Mouse (Mus musculus) midbrain, postnatal 0 days (tissue): ENCODE data around the gene Dusp1. TPM values are rescaled to one million over a fixed set of nuclear protein-coding genes. Genes with fewer than 3 reads are reported as not detected.

ENCODE experiments used
- ATAC-seq: fragments of 200-750 bp; cut with Nextera tagmentation; 2 replicates; pipeline ENCODE4 v1.8.0; 2017; ENCODE audit warnings: moderate number of reproducible peaks, mild to moderate bottlenecking, moderate TSS enrichment, moderate library complexity; ENCODE audit not compliant: low FRiP score
- DNase-seq: peaks from one replicate; pipeline ENCODE4 v3.0.0-alpha.2; 2015; ENCODE audit warnings: low spot score
- H3K27ac ChIP-seq: fragments of 300-500 bp; sonication (generic); 2 replicates; pipeline ENCODE4 v1.5.1; 2014; ENCODE audit warnings: low read depth, mild to moderate bottlenecking, low read length, mixed read lengths
- H3K27me3 ChIP-seq: fragments of 300-500 bp; sonication (generic); 2 replicates; pipeline ENCODE4 v1.6.1; 2014; ENCODE audit warnings: low read length, control low read depth, mixed read lengths; ENCODE audit not compliant: insufficient read depth
- H3K36me3 ChIP-seq: fragments of 300-500 bp; sonication (generic); 2 replicates; pipeline ENCODE4 v1.6.1; 2014; ENCODE audit warnings: low read length, control low read depth, mixed read lengths; ENCODE audit not compliant: insufficient read depth
- H3K4me1 ChIP-seq: fragments of 300-500 bp; sonication (generic); 2 replicates; pipeline ENCODE4 v1.6.1; 2014; ENCODE audit warnings: mild to moderate bottlenecking, control low read depth, antibody characterized with exemption, low read length, mixed read lengths; ENCODE audit not compliant: insufficient read depth
- H3K4me2 ChIP-seq: fragments of 300-500 bp; sonication (generic); 2 replicates; pipeline ENCODE4 v1.6.1; 2014; ENCODE audit warnings: low read depth, mild to moderate bottlenecking, low read length, mixed read lengths; ENCODE audit not compliant: poor library complexity, severe bottlenecking
- H3K4me3 ChIP-seq: fragments of 300-500 bp; sonication (generic); 2 replicates; pipeline ENCODE4 v1.5.1; 2014; ENCODE audit warnings: low read depth, mild to moderate bottlenecking, low read length, moderate library complexity
- H3K9ac ChIP-seq: fragments of 300-500 bp; sonication (generic); replicated peaks from 2 replicates; pipeline ENCODE4 v1.6.1; 2014; ENCODE audit warnings: mild to moderate bottlenecking, low read length, moderate library complexity, mixed read lengths; ENCODE audit not compliant: poor library complexity, severe bottlenecking
- H3K9me3 ChIP-seq: fragments of 300-500 bp; sonication (generic); 2 replicates; pipeline ENCODE4 v1.6.1; 2016; ENCODE audit warnings: low read length, control low read depth
- CTCF ChIP-seq: IDR thresholded peaks from 2 replicates; pipeline ENCODE4 v1.5.1; 2016; ENCODE audit warnings: antibody characterized with exemption, mild to moderate bottlenecking
- whole genome bisulfite sequencing: fragments of 180-500 bp; shearing (Covaris S2); extraction: QIAGEN DNeasy Blood & Tissue Kit; methylation state at CpG from one replicate; pipeline ENCODE4 v1.1.7; 2014; 5-methylcytosine and 5-hydroxymethylcytosine counted together
- polyA plus RNA-seq: library from polyadenylated mRNA; unstranded; fragments of >200 nt; fragmentation: Nextera tagmentation; extraction: Ambion mirVana; gene quantifications from 2 replicates; pipeline ENCODE4 v1.2.1, GENCODE M21; 2015
- total RNA-seq: library from RNA; depleted of rRNA; stranded (reverse); fragments of >200 nt; gene quantifications from 2 replicates; pipeline ENCODE4 v1.2.3, GENCODE M21; 2014; rRNA removed

Dusp1 gene
- total RNA-seq (42.0 and 46.8 TPM in 2 replicates), polyA plus RNA-seq (25.5 and 26.0 TPM in 2 replicates)

GRCm38 (mm10) chr17:26561651-26562181 lies at the start of gene Dusp1:
Gene Dusp1, minus strand, starts transcription at chr17:26562128.
- Histone ChIP-seq H3K4me1 (peaks cover 13% of the 10 kb centered on the region), H3K4me3 (peak within 1 kb of the TSS; percentile 65), H3K27me3 (no peaks in the 10 kb centered on the region), H3K27ac (peak within 1 kb of the TSS; percentile 74), H3K4me2 (peak within 1 kb of the TSS; percentile 84), H3K36me3 (peaks cover 15% of the 10 kb centered on the region), H3K9ac (peak within 1 kb of the TSS; percentile 86), H3K9me3 (no peaks in the 10 kb centered on the region)
- WGBS = under 1% methylated on average over 24 of the region's 25 CpGs
- TF ChIP-seq CTCF = no peak
- DNase-seq (no peak), ATAC-seq (peak; percentile 82)

GRCm38 (mm10) chr17:26611328-26611727 lies 49.4 kb upstream of the Dusp1 start:
- Histone ChIP-seq H3K27ac (no peak overlapping the region), H3K36me3 (peaks cover 41% of the 10 kb centered on the region), H3K9ac (no peak overlapping the region), H3K4me3 (no peak overlapping the region), H3K4me2 (no peak overlapping the region), H3K9me3 (no peaks in the 10 kb centered on the region), H3K4me1 (no peaks in the 10 kb centered on the region), H3K27me3 (no peaks in the 10 kb centered on the region)
- no peak for TF ChIP-seq CTCF
- no peak; the same call in 1 of the 2 replicates for ATAC-seq
- 83% methylated on average over 7 of the region's 7 CpGs for WGBS
- peak; percentile 56 for DNase-seq

- no peaks in the 10 kb centered on the region for H3K4me1 ChIP-seq
- no peak overlapping the region for H3K4me3 ChIP-seq
- WGBS = 84% methylated on average over 8 of the region's 8 CpGs
- H3K4me2 ChIP-seq = no peak overlapping the region
- TF ChIP-seq CTCF = no peak
- H3K9ac ChIP-seq = no peak overlapping the region
- H3K27me3 ChIP-seq = no peaks in the 10 kb centered on the region
- H3K36me3 ChIP-seq = peaks cover 32% of the 10 kb centered on the region
- H3K9me3 ChIP-seq = no peaks in the 10 kb centered on the region
- ATAC-seq (no peak), DNase-seq (no peak)
- H3K27ac ChIP-seq = no peak overlapping the region
These were observed 47.9 kb upstream of the Dusp1 start for GRCm38 (mm10) chr17:26609820-26610219.

GRCm38 (mm10) chr17:26608877-26609276 lies 46.9 kb upstream of the Dusp1 start:
- Histone ChIP-seq H3K9me3 (no peaks in the 10 kb centered on the region), H3K27me3 (no peaks in the 10 kb centered on the region), H3K4me2 (no peak overlapping the region), H3K4me1 (no peaks in the 10 kb centered on the region), H3K9ac (no peak overlapping the region), H3K36me3 (peaks cover 23% of the 10 kb centered on the region), H3K27ac (no peak overlapping the region), H3K4me3 (no peak overlapping the region)
- WGBS = 98% methylated on average over 8 of the region's 8 CpGs
- no peak for ATAC-seq
- no peak for TF ChIP-seq CTCF
- no peak for DNase-seq

- H3K9ac ChIP-seq = no peak overlapping the region
- WGBS = 95% methylated on average over 3 of the region's 3 CpGs
- no peak overlapping the region for H3K4me2 ChIP-seq
- no peaks in the 10 kb centered on the region for H3K9me3 ChIP-seq
- no peak for TF ChIP-seq CTCF
- H3K27ac ChIP-seq = no peak overlapping the region
- no peaks in the 10 kb centered on the region for H3K4me1 ChIP-seq
- peaks cover 18% of the 10 kb centered on the region for H3K36me3 ChIP-seq
- H3K27me3 ChIP-seq = no peaks in the 10 kb centered on the region
- ATAC-seq (no peak), DNase-seq (no peak)
- H3K4me3 ChIP-seq = no peak overlapping the region
These were observed 46.4 kb upstream of the Dusp1 start for GRCm38 (mm10) chr17:26608348-26608747.

- no peak overlapping the region for H3K4me2 ChIP-seq
- H3K4me3 ChIP-seq = no peak overlapping the region
- no peak for TF ChIP-seq CTCF
- no peak for DNase-seq
- peaks cover 8% of the 10 kb centered on the region; the same call in 1 of the 2 replicates for H3K4me1 ChIP-seq
- H3K9ac ChIP-seq = no peak overlapping the region
- no peak overlapping the region for H3K27ac ChIP-seq
- ATAC-seq = no peak
- no peaks in the 10 kb centered on the region for H3K27me3 ChIP-seq
- peaks cover 15% of the 10 kb centered on the region for H3K36me3 ChIP-seq
- no peaks in the 10 kb centered on the region for H3K9me3 ChIP-seq
- WGBS = 92% methylated on average over 2 of the region's 2 CpGs
These were observed 44.6 kb upstream of the Dusp1 start for GRCm38 (mm10) chr17:26606516-26606915.
